In genomic region chr2:46316666-46317065, GRCm38 (mm10) we compare ENCODE assay signal across 27 mouse cellular contexts.
DNase-seq lines count a peak whose midpoint lies in the region; TF ChIP-seq lines count a peak whose summit lies in the region.
"Had no signal": no experiment of that assay in that cellular context is flagged by ENCODE, and none has a peak within 500 bp of the region (broad histone marks: within the 10 kb centered on the region; RNA-seq: fewer than 3 reads in every experiment).

No protein-coding gene starts in this region.

- in situ Hi-C loops in CH12.LX (cut with MboI; ENCODE audit: low pct_ligation_motif_present, low pct_unique_long_range_greater_than_20kb, low sequenced_read_pairs): no loop called here

- TF ChIP-seq POLR2A in CH12.LX (IDR thresholded peaks at IDR 0.05; ENCODE audit: low read depth, low read length): no peak

- peak; percentile 3 for DNase-seq in cerebellum, adult 9-11 months
- no peak for DNase-seq in cerebellum, adult 11 months
- peak; percentile 44 for DNase-seq in CH12.LX (ENCODE audit: extremely low read depth)
- peak; percentile 22 to 55 for DNase-seq in cerebellum, postnatal 14 days
- DNase-seq in layer of hippocampus, adult 9-10 months (ENCODE audit: low spot score): peak; percentile 47
- no peak for DNase-seq in kidney, postnatal 14 days
- DNase-seq in spleen, adult 18-20 months: no peak
- DNase-seq: adrenal gland, adult 2 months; adrenal gland, postnatal 36 days; B cell, adult 2 months; forebrain, postnatal 0 days; heart, postnatal 14 days; kidney, adult 18-20 months; kidney, postnatal 4 days; right cerebral cortex, adult 18-20 months; thymus, adult 2 months; thymus, postnatal 36 days had no signal

- no peak for TF ChIP-seq CTCF in CH12.LX (conservative IDR thresholded peaks at IDR 0.05 in 1 of 2, IDR thresholded peaks at IDR 0.05 in 1 of 2; ENCODE audit: low read depth in 2 of 2, low read length in 2 of 2)

- no peak for TF ChIP-seq RAD21 in CH12.LX (IDR thresholded peaks at IDR 0.05; ENCODE audit: low read depth, low read length)

- no peak overlapping the region for H3K9ac ChIP-seq in CH12.LX (ENCODE audit: insufficient read depth, low read depth)
- H3K9ac ChIP-seq: embryonic facial prominence, embryonic 15.5 days; forebrain, embryonic 12.5 days; forebrain, postnatal 0 days; limb, embryonic 13.5 days; lung, embryonic 15.5 days; midbrain, embryonic 12.5 days; neural tube, embryonic 12.5 days had no signal

- no peak overlapping the region for H3K4me2 ChIP-seq in CH12.LX (ENCODE audit: insufficient read depth, low read depth, poor library complexity, severe bottlenecking)
- H3K4me2 ChIP-seq: embryonic facial prominence, embryonic 15.5 days; forebrain, embryonic 12.5 days; limb, embryonic 13.5 days; liver, embryonic 11.5 days; lung, embryonic 15.5 days; midbrain, embryonic 12.5 days; neural tube, embryonic 12.5 days had no signal

- H3K9me3 ChIP-seq in CH12.LX (replicated peaks; ENCODE audit: low read length): no peaks in the 10 kb centered on the region
- H3K9me3 ChIP-seq: embryonic facial prominence, embryonic 10.5 days; embryonic facial prominence, embryonic 15.5 days; forebrain, embryonic 12.5 days; hindbrain, embryonic 10.5 days; limb, embryonic 13.5 days; lung, embryonic 15.5 days; midbrain, embryonic 12.5 days; neural tube, embryonic 12.5 days had no signal

- TF ChIP-seq EP300 in CH12.LX (IDR thresholded peaks at IDR 0.05; ENCODE audit: low read length): peak; percentile 46

- peaks cover 2 to 30% of the 10 kb centered on the region in 2 experiments; a peak in 3 of 4 replicates for H3K4me1 ChIP-seq in CH12.LX (ENCODE audit: control insufficient read depth in 1 of 2, insufficient read depth in 2 of 2)
- H3K4me1 ChIP-seq: embryonic facial prominence, embryonic 10.5 days; embryonic facial prominence, embryonic 15.5 days; forebrain, embryonic 12.5 days; hindbrain, embryonic 10.5 days; limb, embryonic 13.5 days; lung, embryonic 15.5 days; midbrain, embryonic 12.5 days; neural tube, embryonic 12.5 days had no signal

- H3K36me3 ChIP-seq in CH12.LX (replicated peaks in 1 of 2; ENCODE audit: control insufficient read depth in 1 of 2, insufficient read depth in 1 of 2, low read length in 1 of 2): no peaks in the 10 kb centered on the region
- H3K36me3 ChIP-seq: embryonic facial prominence, embryonic 10.5 days; embryonic facial prominence, embryonic 15.5 days; forebrain, embryonic 12.5 days; hindbrain, embryonic 10.5 days; limb, embryonic 13.5 days; lung, embryonic 15.5 days; midbrain, embryonic 12.5 days; neural tube, embryonic 12.5 days had no signal

- no peak overlapping the region for H3K4me3 ChIP-seq in CH12.LX (replicated peaks in 1 of 3; ENCODE audit: low read depth in 2 of 3, low read length in 2 of 3, poor library complexity in 1 of 3)
- H3K4me3 ChIP-seq: embryonic facial prominence, embryonic 10.5 days; embryonic facial prominence, embryonic 15.5 days; forebrain, embryonic 12.5 days; hindbrain, embryonic 10.5 days; limb, embryonic 13.5 days; lung, embryonic 15.5 days; midbrain, embryonic 12.5 days; myocyte; neural tube, embryonic 12.5 days had no signal

- dilution Hi-C loops in CH12.LX (cut with MboI; ENCODE audit: extremely low pct_ligation_motif_present, extremely low pct_unique_long_range_greater_than_20kb, low sequenced_read_pairs): no loop called here

- H3K27ac ChIP-seq in CH12.LX (ENCODE audit: insufficient read depth, low read depth): no peak overlapping the region
- H3K27ac ChIP-seq: embryonic facial prominence, embryonic 10.5 days; embryonic facial prominence, embryonic 15.5 days; forebrain, embryonic 12.5 days; hindbrain, embryonic 10.5 days; limb, embryonic 13.5 days; lung, embryonic 15.5 days; midbrain, embryonic 12.5 days; neural tube, embryonic 12.5 days had no signal

- no peaks in the 10 kb centered on the region for H3K27me3 ChIP-seq in CH12.LX (replicated peaks)
- H3K27me3 ChIP-seq: embryonic facial prominence, embryonic 15.5 days; forebrain, embryonic 12.5 days; limb, embryonic 13.5 days; lung, embryonic 15.5 days; midbrain, embryonic 12.5 days; neural tube, embryonic 12.5 days had no signal

- H3K79me2 ChIP-seq in CH12.LX (replicated peaks; ENCODE audit: control insufficient read depth, extremely low read depth, insufficient read depth, poor library complexity, severe bottlenecking): no peaks in the 10 kb centered on the region

TF ChIP-seq in CH12.LX, 34 proteins besides CTCF, POLR2A, EP300 and RAD21:
- no peak for TF ChIP-seq TCF12 (IDR thresholded peaks at IDR 0.05; ENCODE audit: low read depth, low read length)
- no peak for TF ChIP-seq ZMIZ1 (IDR thresholded peaks at IDR 0.05; ENCODE audit: low read depth, low read length)
- TF ChIP-seq ETS1 (conservative IDR thresholded peaks at IDR 0.05; ENCODE audit: low read depth, low read length): no peak
- TF ChIP-seq TBP (conservative IDR thresholded peaks at IDR 0.05; ENCODE audit: low read depth, low read length): 0 out of 2 replicates have a peak, but pooled peaks have one; percentile 23
- no peak for TF ChIP-seq UBTF (IDR thresholded peaks at IDR 0.05; ENCODE audit: low read depth, low read length)
- no peak for TF ChIP-seq MXI1 (IDR thresholded peaks at IDR 0.05; ENCODE audit: low read depth, low read length)
- peak; percentile 48; the same call in 1 of the 2 replicates for TF ChIP-seq MYC (IDR thresholded peaks at IDR 0.05; ENCODE audit: low read depth, low read length)
- no peak for TF ChIP-seq GABPA (IDR thresholded peaks at IDR 0.05; ENCODE audit: insufficient replicate concordance, low read depth, low read length)
- TF ChIP-seq SIN3A (IDR thresholded peaks at IDR 0.05; ENCODE audit: low read length): no peak
- TF ChIP-seq BHLHE40 (IDR thresholded peaks at IDR 0.05; ENCODE audit: low read depth, low read length): peak; percentile 44
- TF ChIP-seq MAX (IDR thresholded peaks at IDR 0.05; ENCODE audit: low read length): 0 out of 2 replicates have a peak, but pooled peaks have one; percentile 19

Comparison
In these comparisons a context has a peak if more than half of its experiments do, and no peak if none do; other contexts are left out.
1. DNase-seq: peak in cerebellum, adult 9-11 months (single experiment), CH12.LX (single experiment), cerebellum, postnatal 14 days (2 of 2) and layer of hippocampus, adult 9-10 months (single experiment); none in cerebellum, adult 11 months (single experiment), kidney, postnatal 14 days (single experiment) and spleen, adult 18-20 months (0 of 2).